Mouse (Mus musculus): ENCODE measurements around the gene Klhl3. TPM values are rescaled to one million over a fixed set of nuclear protein-coding genes. Genes with fewer than 3 reads are reported as not detected.
A peak's percentile ranks its signal among the peaks of the same experiment; 100 is the strongest.

Gene Klhl3
- total and polyA plus RNA-seq, 3 experiments, result 2.1 to 4.3 (median 2.7) TPM

GRCm38 (mm10) chr13:58122786-58123297 is 9.4 kb upstream of the Klhl3 start:
- no peak for TF ChIP-seq EP300 (IDR thresholded peaks at IDR 0.05; ENCODE audit: insufficient read depth, low read depth, low read length)
- peak; percentile 44; the same call in 1 of the 2 replicates for TF ChIP-seq POLR2A (IDR thresholded peaks at IDR 0.05; ENCODE audit: insufficient read depth, low read depth, low read length)
- H3K4me3 ChIP-seq, result no peak overlapping the region
- DNase-seq, result no peak
- 46% methylated on average over 10 of the region's 10 CpGs for WGBS
- H3K79me2 ChIP-seq (replicated peaks; ENCODE audit: control insufficient read depth, insufficient read depth, low read length), result peaks cover 3% of the 10 kb centered on the region
- peaks cover 2% of the 10 kb centered on the region for H3K4me1 ChIP-seq (ENCODE audit: control insufficient read depth, insufficient read depth, low read length)
- peaks cover 6% of the 10 kb centered on the region for H3K36me3 ChIP-seq (ENCODE audit: control insufficient read depth, insufficient read depth, low read length)
- H3K27me3 ChIP-seq (ENCODE audit: control insufficient read depth, insufficient read depth, low read length), result no peaks in the 10 kb centered on the region; the same call in 1 of the 2 replicates
- H3K9ac ChIP-seq (ENCODE audit: low read depth, low read length), result no peak overlapping the region
- peak overlapping the region; percentile 68 for H3K27ac ChIP-seq
- intact Hi-C loops (cut with DNase I), result loop anchor here (10.0 kb wide), 1 partner anchor 282 kb away; the partner anchor contains the start of genes Hnrnpk and Rmi1

GRCm38 (mm10) chr13:58117318-58118017 is 4.1 kb upstream of the Klhl3 start:
- H3K79me2 ChIP-seq (replicated peaks; ENCODE audit: control insufficient read depth, insufficient read depth, low read length), result no peaks in the 10 kb centered on the region
- WGBS, result 48% methylated on average over 8 of the region's 8 CpGs
- TF ChIP-seq POLR2A (IDR thresholded peaks at IDR 0.05; ENCODE audit: insufficient read depth, low read depth, low read length) (no peak), CTCF (IDR thresholded peaks at IDR 0.05) (peak; percentile 93), EP300 (IDR thresholded peaks at IDR 0.05; ENCODE audit: insufficient read depth, low read depth, low read length) (no peak)
- H3K9ac ChIP-seq (ENCODE audit: low read depth, low read length), result no peak overlapping the region
- no peak overlapping the region for H3K27ac ChIP-seq
- H3K27me3 ChIP-seq (ENCODE audit: control insufficient read depth, insufficient read depth, low read length), result no peaks in the 10 kb centered on the region; the same call in 1 of the 2 replicates
- H3K36me3 ChIP-seq (ENCODE audit: control insufficient read depth, insufficient read depth, low read length), result no peaks in the 10 kb centered on the region
- peaks cover 7% of the 10 kb centered on the region for H3K4me1 ChIP-seq (ENCODE audit: control insufficient read depth, insufficient read depth, low read length)
- intact Hi-C loops (cut with DNase I), result loop anchor here (1.0 to 2.0 kb wide), 2 partner anchors 85 to 105 kb away; no protein-coding TSS in a partner anchor
- no peak overlapping the region for H3K4me3 ChIP-seq
- peak; percentile 63 to 79 for DNase-seq

- Histone ChIP-seq H3K27ac (no peak overlapping the region), H3K36me3 (ENCODE audit: control insufficient read depth, insufficient read depth, low read length) (no peaks in the 10 kb centered on the region), H3K79me2 (replicated peaks; ENCODE audit: control insufficient read depth, insufficient read depth, low read length) (no peaks in the 10 kb centered on the region), H3K9ac (ENCODE audit: low read depth, low read length) (no peak overlapping the region), H3K4me1 (ENCODE audit: control insufficient read depth, insufficient read depth, low read length) (peaks cover 6% of the 10 kb centered on the region), H3K4me3 (no peak overlapping the region), H3K27me3 (ENCODE audit: control insufficient read depth, insufficient read depth, low read length) (no peaks in the 10 kb centered on the region; the same call in 1 of the 2 replicates)
- no peak for TF ChIP-seq EP300 (IDR thresholded peaks at IDR 0.05; ENCODE audit: insufficient read depth, low read depth, low read length)
- TF ChIP-seq POLR2A (IDR thresholded peaks at IDR 0.05; ENCODE audit: insufficient read depth, low read depth, low read length), result no peak
- TF ChIP-seq CTCF (IDR thresholded peaks at IDR 0.05), result no peak
- 57% methylated on average over 2 of the region's 2 CpGs for WGBS
- intact Hi-C loops (cut with DNase I), result loop anchor here (1.0 to 2.0 kb wide), 2 partner anchors 84 to 104 kb away; no protein-coding TSS in a partner anchor
- DNase-seq, result no peak
These were observed 3.4 kb upstream of the Klhl3 start for GRCm38 (mm10) chr13:58116801-58117200.

GRCm38 (mm10) chr13:58115227-58115626 is 1.8 kb upstream of the Klhl3 start:
- TF ChIP-seq CTCF (IDR thresholded peaks at IDR 0.05), result no peak
- no peak for TF ChIP-seq POLR2A (IDR thresholded peaks at IDR 0.05; ENCODE audit: insufficient read depth, low read depth, low read length)
- no peak for TF ChIP-seq EP300 (IDR thresholded peaks at IDR 0.05; ENCODE audit: insufficient read depth, low read depth, low read length)
- H3K36me3 ChIP-seq (ENCODE audit: control insufficient read depth, insufficient read depth, low read length), result no peaks in the 10 kb centered on the region
- DNase-seq, result peak; percentile 52 to 65
- H3K4me1 ChIP-seq (ENCODE audit: control insufficient read depth, insufficient read depth, low read length), result peaks cover 6% of the 10 kb centered on the region
- no peak overlapping the region for H3K27ac ChIP-seq
- intact Hi-C loops (cut with DNase I), result no loop called here
- H3K27me3 ChIP-seq (ENCODE audit: control insufficient read depth, insufficient read depth, low read length), result no peaks in the 10 kb centered on the region
- WGBS, result 13% methylated on average over 13 of the region's 13 CpGs
- no peak overlapping the region for H3K9ac ChIP-seq (ENCODE audit: low read depth, low read length)
- no peaks in the 10 kb centered on the region for H3K79me2 ChIP-seq (replicated peaks; ENCODE audit: control insufficient read depth, insufficient read depth, low read length)
- H3K4me3 ChIP-seq, result no peak overlapping the region

GRCm38 (mm10) chr13:58112601-58113041 is 771 bp downstream of the Klhl3 start:
- Histone ChIP-seq H3K4me3 (peak overlapping the region; percentile 50), H3K4me1 (ENCODE audit: control insufficient read depth, insufficient read depth, low read length) (peaks cover 6% of the 10 kb centered on the region), H3K9ac (ENCODE audit: low read depth, low read length) (peak overlapping the region; percentile 58), H3K36me3 (ENCODE audit: control insufficient read depth, insufficient read depth, low read length) (no peaks in the 10 kb centered on the region), H3K27me3 (ENCODE audit: control insufficient read depth, insufficient read depth, low read length) (no peaks in the 10 kb centered on the region), H3K27ac (peak overlapping the region; percentile 59), H3K79me2 (replicated peaks; ENCODE audit: control insufficient read depth, insufficient read depth, low read length) (no peaks in the 10 kb centered on the region)
- intact Hi-C loops (cut with DNase I), result loop anchor here (2.0 kb wide), 1 partner anchor 46 kb away; no protein-coding TSS in a partner anchor
- WGBS, result 4% methylated on average over 11 of the region's 11 CpGs
- TF ChIP-seq EP300 (IDR thresholded peaks at IDR 0.05; ENCODE audit: insufficient read depth, low read depth, low read length), result no peak
- TF ChIP-seq POLR2A (IDR thresholded peaks at IDR 0.05; ENCODE audit: insufficient read depth, low read depth, low read length), result no peak
- TF ChIP-seq CTCF (IDR thresholded peaks at IDR 0.05), result no peak
- DNase-seq, result peak; percentile 35 to 45

All from heart, adult 2 months (tissue).